Mouse (Mus musculus) CH12.LX (cell line): ENCODE results near the gene Klk6. TPM values are rescaled to one million over a fixed set of nuclear protein-coding genes. Genes with fewer than 3 reads are reported as not detected.

Experiments used
- DNase-seq: peaks from one replicate; pipeline ENCODE4 v3.0.0-alpha.2; 2013; ENCODE audit errors: extremely low read depth
- H3K27ac ChIP-seq: 2 replicates; pipeline ENCODE4 v1.5.1; 2012; ENCODE audit warnings: low read depth, mild to moderate bottlenecking, control low read depth, moderate library complexity; ENCODE audit not compliant: insufficient read depth
- H3K27me3 ChIP-seq: replicated peaks from 2 replicates; pipeline ENCODE3; 2012; ENCODE audit warnings: inconsistent platforms
- H3K36me3 ChIP-seq, 2 experiments: replicated peaks in 1 of 2; 2 replicates each; pipeline versions ENCODE3 to v1.6.1; 2012; ENCODE audit warnings: inconsistent platforms in 1 of 2, low read length in 1 of 2, mild to moderate bottlenecking in 1 of 2, mixed read lengths in 1 of 2, moderate library complexity in 1 of 2; ENCODE audit not compliant: control insufficient read depth in 1 of 2, insufficient read depth in 1 of 2
- H3K4me1 ChIP-seq, 2 experiments: 2 replicates each; pipeline ENCODE4 v1.6.1; 2012; ENCODE audit warnings: inconsistent platforms in 1 of 2, moderate library complexity in 1 of 2; ENCODE audit not compliant: insufficient read depth in 2 of 2, control insufficient read depth in 1 of 2
- H3K4me2 ChIP-seq: 2 replicates; pipeline ENCODE4 v1.6.1; 2012; ENCODE audit warnings: low read depth, mild to moderate bottlenecking, control low read depth; ENCODE audit not compliant: poor library complexity, insufficient read depth, severe bottlenecking
- H3K4me3 ChIP-seq, 3 experiments: fragments of 150-350 bp in 1 of 3; sonication (generic) in 1 of 3; replicated peaks in 1 of 3; 2 replicates each; pipeline versions ENCODE3 to v1.5.1; 2011 to 2012; ENCODE audit warnings: low read depth in 2 of 3, low read length in 2 of 3, mild to moderate bottlenecking in 2 of 3, moderate library complexity in 2 of 3, control low read depth in 1 of 3, improper control_type of control experiment in 1 of 3, inconsistent platforms in 1 of 3, mixed read lengths in 1 of 3; ENCODE audit not compliant: poor library complexity in 1 of 3
- H3K79me2 ChIP-seq: replicated peaks from 2 replicates; pipeline ENCODE4 v1.6.1; 2012; ENCODE audit warnings: mild to moderate bottlenecking, moderate library complexity; ENCODE audit not compliant: control insufficient read depth, poor library complexity, insufficient read depth, severe bottlenecking; ENCODE audit errors: extremely low read depth
- H3K9ac ChIP-seq: 2 replicates; pipeline ENCODE4 v1.6.1; 2012; ENCODE audit warnings: low read depth, mild to moderate bottlenecking, control low read depth, moderate library complexity; ENCODE audit not compliant: insufficient read depth
- H3K9me3 ChIP-seq: replicated peaks from 2 replicates; pipeline ENCODE3; 2012; ENCODE audit warnings: low read length, inconsistent platforms, mixed read lengths
- BHLHE40 ChIP-seq: IDR thresholded peaks from 2 replicates; pipeline ENCODE4 v1.6.1; 2011; ENCODE audit warnings: mild to moderate bottlenecking, low read depth, low read length, improper control_type of control experiment
- CHD1 ChIP-seq: IDR thresholded peaks from 2 replicates; pipeline ENCODE4 v1.6.1; 2012; ENCODE audit warnings: low read depth, low read length, improper control_type of control experiment, inconsistent platforms
- CHD2 ChIP-seq: IDR thresholded peaks from 2 replicates; pipeline ENCODE4 v1.6.1; 2011; ENCODE audit warnings: low read length, improper control_type of control experiment
- CTCF ChIP-seq, 2 experiments: IDR thresholded peaks in 1 of 2; conservative IDR thresholded peaks in 1 of 2; 2 replicates each; pipeline ENCODE4 v1.5.1; 2011 to 2012; ENCODE audit warnings: low read depth in 2 of 2, low read length in 2 of 2, improper control_type of control experiment in 1 of 2, inconsistent platforms in 1 of 2, mild to moderate bottlenecking in 1 of 2, moderate library complexity in 1 of 2
- EP300 ChIP-seq: IDR thresholded peaks from 2 replicates; pipeline ENCODE4 v1.6.1; 2011; ENCODE audit warnings: low read length, improper control_type of control experiment
- ETS1 ChIP-seq: conservative IDR thresholded peaks from 2 replicates; pipeline ENCODE4 v1.6.1; 2012; ENCODE audit warnings: low read depth, mild to moderate bottlenecking, inconsistent platforms, low read length, improper control_type of control experiment, moderate library complexity
- HCFC1 ChIP-seq: IDR thresholded peaks from 2 replicates; pipeline ENCODE4 v1.6.1; 2012; ENCODE audit warnings: low read depth, mild to moderate bottlenecking, inconsistent platforms, low read length, improper control_type of control experiment
- IRF4 ChIP-seq: IDR thresholded peaks from 2 replicates; pipeline ENCODE4 v1.6.1; 2014; ENCODE audit warnings: low read depth, mild to moderate bottlenecking, inconsistent platforms, low read length, improper control_type of control experiment
- KAT2A ChIP-seq: IDR thresholded peaks from 2 replicates; pipeline ENCODE4 v1.6.1; 2012; ENCODE audit warnings: low read length, improper control_type of control experiment, inconsistent platforms; ENCODE audit not compliant: insufficient replicate concordance
- MAX ChIP-seq: IDR thresholded peaks from 2 replicates; pipeline ENCODE4 v1.6.1; 2011; ENCODE audit warnings: low read length, improper control_type of control experiment
- NELFE ChIP-seq: IDR thresholded peaks from 2 replicates; pipeline ENCODE4 v1.6.1; 2011; ENCODE audit warnings: low read depth, low read length, improper control_type of control experiment
- POLR2AphosphoS2 ChIP-seq: IDR thresholded peaks from 2 replicates; pipeline ENCODE4 v1.6.1; 2011; ENCODE audit warnings: low read depth, low read length, improper control_type of control experiment
- RAD21 ChIP-seq: IDR thresholded peaks from 2 replicates; pipeline ENCODE4 v1.6.1; 2011; ENCODE audit warnings: low read depth, mild to moderate bottlenecking, low read length, improper control_type of control experiment, moderate library complexity
- TCF12 ChIP-seq: IDR thresholded peaks from 2 replicates; pipeline ENCODE4 v1.6.1; 2014; ENCODE audit warnings: low read depth, mild to moderate bottlenecking, inconsistent platforms, low read length, improper control_type of control experiment
- USF1 ChIP-seq: IDR thresholded peaks from 2 replicates; pipeline ENCODE4 v1.6.1; 2014; ENCODE audit warnings: low read depth, mild to moderate bottlenecking, inconsistent platforms, low read length, improper control_type of control experiment
- dilution Hi-C: fragments of 300-500 bp; cut with MboI; formaldehyde crosslinking; loops from 2 replicates; pipeline ENCODE4 v1.14.3; 2020; ENCODE audit warnings: low sequenced_read_pairs; ENCODE audit not compliant: extremely low pct_unique_long_range_greater_than_20kb, extremely low pct_ligation_motif_present
- in situ Hi-C: fragments of 300-500 bp; cut with MboI; formaldehyde crosslinking; loops from 3 replicates; pipeline ENCODE4 v1.14.3; 2019; ENCODE audit warnings: low sequenced_read_pairs, low pct_ligation_motif_present, low pct_unique_long_range_greater_than_20kb, mixed read lengths
- polyA plus RNA-seq: library from polyadenylated mRNA; unstranded; fragments of >175 nt; gene quantifications from 2 replicates; pipeline ENCODE4 v1.2.1, GENCODE M21; 2012; ENCODE audit warnings: low read depth; ENCODE audit not compliant: insufficient read length
- total RNA-seq, 2 experiments: library from RNA; depleted of rRNA; stranded (reverse); fragments of 300-350 nt in 1 of 2; fragments of >200 nt in 1 of 2; gene quantifications; 2 replicates each; pipeline ENCODE4 v1.2.3; 2012 to 2014

The Klk6 gene
- not detected in 2 replicates for total RNA-seq (2012; rRNA removed)
- total RNA-seq (2014; rRNA removed) = not detected in 2 replicates
- not detected in 2 replicates for polyA plus RNA-seq

- in situ Hi-C loops (no loop called here), dilution Hi-C loops (no loop called here)
- Histone ChIP-seq H3K27ac (no peak within 1 kb of the TSS), H3K9ac (no peak within 1 kb of the TSS), H3K36me3 (no peaks in the 10 kb centered on the region), H3K4me1 (peaks cover 0 to 3% of the 10 kb centered on the region in 2 experiments; a peak in 1 of 4 replicates), H3K4me3 (no peak within 1 kb of the TSS), H3K79me2 (no peaks in the 10 kb centered on the region), H3K27me3 (peaks cover 86% of the 10 kb centered on the region), H3K9me3 (no peaks in the 10 kb centered on the region), H3K4me2 (no peak within 1 kb of the TSS)
- TF ChIP-seq KAT2A (no peak), NELFE (no peak), CTCF (conservative IDR thresholded peaks at IDR 0.05 in 1 of 2, IDR thresholded peaks at IDR 0.05 in 1 of 2; ENCODE audit: low read depth in 2 of 2, low read length in 2 of 2) (no peak), MAX (no peak)
- no peak for DNase-seq
Measured at GRCm38 (mm10) chr7:43824199-43824598, at the start of gene Klk6. Gene Klk6, plus strand, starts transcription at chr7:43824499.

DNA sequence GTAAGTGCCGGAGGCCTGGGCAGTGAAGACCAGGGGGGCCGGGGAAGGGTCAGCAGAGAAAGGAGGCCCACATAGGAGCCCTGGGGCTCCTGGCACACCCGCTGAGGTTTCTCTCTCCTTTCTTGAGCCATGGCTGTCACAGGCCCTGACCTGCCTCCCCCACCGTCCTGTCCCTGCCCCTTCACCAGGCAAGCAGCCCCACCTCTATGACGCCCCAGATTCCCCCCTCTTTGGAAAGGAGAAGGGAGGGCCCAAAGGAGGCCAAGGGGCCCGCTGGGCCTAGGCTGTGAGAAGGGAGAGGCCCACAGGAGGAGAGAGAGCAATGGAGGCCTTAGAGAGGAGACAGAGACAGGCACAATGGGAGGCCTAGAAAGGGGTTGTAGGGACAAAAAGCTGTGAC is 49.5 kb upstream of the Klk6 start:
- Histone ChIP-seq H3K4me1 (no peaks in the 10 kb centered on the region), H3K27me3 (peaks cover 86% of the 10 kb centered on the region), H3K9me3 (no peaks in the 10 kb centered on the region), H3K4me3 (no peak overlapping the region), H3K9ac (no peak overlapping the region), H3K27ac (no peak overlapping the region), H3K79me2 (no peaks in the 10 kb centered on the region), H3K36me3 (no peaks in the 10 kb centered on the region), H3K4me2 (no peak overlapping the region)
- in situ Hi-C loops = loop anchor here (25.0 kb wide), 1 partner anchor 288 kb away; the partner anchor contains the start of gene Iglon5
- dilution Hi-C loops = no loop called here
- no peak for TF ChIP-seq KAT2A
- TF ChIP-seq IRF4 = no peak
- no peak for TF ChIP-seq TCF12
- TF ChIP-seq POLR2AphosphoS2 = no peak
- no peak for TF ChIP-seq HCFC1
- TF ChIP-seq RAD21 = no peak
- no peak for TF ChIP-seq BHLHE40
- TF ChIP-seq USF1 = no peak
- TF ChIP-seq CHD2 = no peak
- TF ChIP-seq CHD1 = no peak
- no peak for TF ChIP-seq ETS1
- TF ChIP-seq EP300 = no peak
- DNase-seq = no peak
